Mouse (Mus musculus) liver, adult (tissue): ENCODE results near the gene Tspan18.

Experiments used
- GATA4 ChIP-seq: IDR thresholded peaks from 2 replicates; pipeline ENCODE4 v1.6.1; 2014; ENCODE audit warnings: mild to moderate bottlenecking, low read length; ENCODE audit not compliant: insufficient replicate concordance

Gene Tspan18

GRCm38 (mm10) chr2:93319598-93319997, 14.7 kb downstream of the Tspan18 start:
- TF ChIP-seq GATA4, result no peak

DNA sequence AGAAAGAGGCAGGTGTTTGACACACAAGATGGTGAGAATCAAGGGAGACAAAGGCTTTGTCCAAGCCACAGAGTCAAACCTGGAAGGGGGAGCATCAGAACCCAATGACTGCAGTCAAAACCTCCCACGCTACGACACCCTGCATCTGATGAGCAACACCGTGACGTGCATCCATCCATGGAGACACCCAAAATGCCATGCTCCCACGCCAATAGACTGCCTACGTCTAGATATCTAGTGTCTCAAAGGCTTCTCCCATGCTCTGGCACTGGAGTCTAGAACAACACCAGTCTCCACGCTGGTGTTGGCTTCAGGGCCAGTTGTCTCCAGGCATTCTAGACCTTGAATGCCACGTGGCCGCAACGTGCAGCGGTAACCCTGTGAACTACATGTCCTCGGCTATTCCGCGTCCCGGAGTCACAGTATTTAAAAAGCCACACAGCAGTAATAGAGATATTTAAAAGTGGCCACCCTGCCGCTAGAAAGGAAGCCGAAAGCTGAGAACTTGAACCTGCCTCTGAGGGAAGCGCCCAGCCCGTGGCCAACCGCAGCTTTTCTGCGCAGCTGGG, 15.4 kb downstream of the Tspan18 start:
- no peak for TF ChIP-seq GATA4

- no peak for TF ChIP-seq GATA4
Observed at GRCm38 (mm10) chr2:93313768-93314632, 20.3 kb downstream of the Tspan18 start.

DNA sequence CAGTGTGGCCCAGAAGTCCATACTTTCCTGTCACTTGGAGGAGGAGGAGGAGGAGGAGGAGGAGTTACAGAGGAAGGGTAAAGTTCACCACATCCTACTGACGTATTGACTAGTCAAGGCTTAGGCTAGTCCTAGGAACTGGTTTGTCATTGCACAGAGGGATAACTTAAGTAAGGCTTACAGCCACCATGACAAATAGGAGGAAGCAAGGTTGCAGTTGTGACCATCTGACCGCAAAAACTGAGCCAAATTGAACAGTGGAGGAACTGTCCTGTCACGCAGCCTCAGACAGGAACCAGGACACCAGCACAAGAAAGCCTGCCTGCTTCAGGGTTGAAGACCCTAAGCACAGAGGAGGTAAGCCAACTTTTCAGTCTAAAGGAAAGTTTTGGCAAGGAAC, 21.8 kb downstream of the Tspan18 start:
- no peak for TF ChIP-seq GATA4

GRCm38 (mm10) chr2:93309724-93310413, 24.4 kb downstream of the Tspan18 start:
- no peak for TF ChIP-seq GATA4

DNA sequence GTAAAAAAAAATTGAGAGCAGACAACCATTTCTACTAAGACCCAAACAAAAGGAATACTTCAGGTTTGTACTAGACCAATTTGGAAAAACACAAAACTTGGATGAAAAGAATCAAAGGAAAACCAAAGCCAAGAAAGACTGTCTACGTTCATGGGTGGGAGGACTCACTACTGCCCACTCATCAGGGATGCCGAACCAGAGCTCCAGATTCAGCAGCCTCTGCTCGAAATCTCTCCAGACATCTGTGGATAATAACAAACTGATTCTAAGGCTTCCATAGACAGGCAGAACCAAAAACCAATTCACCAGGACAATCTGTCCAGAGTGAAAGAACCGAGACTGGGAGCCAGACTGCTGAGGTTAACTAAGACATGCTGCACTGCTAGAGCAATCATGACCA, 27.4 kb downstream of the Tspan18 start:
- no peak for TF ChIP-seq GATA4

DNA sequence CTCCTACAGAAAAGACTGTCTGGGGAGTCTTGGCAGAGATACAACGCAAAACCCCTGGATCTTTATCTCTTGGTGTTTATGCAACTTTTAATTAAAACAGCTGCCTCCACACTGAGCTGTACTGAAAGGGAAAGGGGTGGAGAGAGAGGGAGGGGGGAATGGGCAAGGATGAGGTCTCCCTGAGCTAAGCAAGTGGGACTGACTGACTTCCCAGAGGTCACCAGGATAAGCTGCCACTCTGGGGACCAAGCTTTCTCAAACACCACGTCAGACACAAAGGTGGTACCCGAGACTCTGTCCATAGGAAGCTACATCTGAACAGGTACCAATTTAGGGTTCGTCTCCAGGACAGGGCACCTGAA, 30.1 kb downstream of the Tspan18 start:
- no peak for TF ChIP-seq GATA4

GRCm38 (mm10) chr2:93303585-93304272, 30.6 kb downstream of the Tspan18 start:
- no peak for TF ChIP-seq GATA4

DNA sequence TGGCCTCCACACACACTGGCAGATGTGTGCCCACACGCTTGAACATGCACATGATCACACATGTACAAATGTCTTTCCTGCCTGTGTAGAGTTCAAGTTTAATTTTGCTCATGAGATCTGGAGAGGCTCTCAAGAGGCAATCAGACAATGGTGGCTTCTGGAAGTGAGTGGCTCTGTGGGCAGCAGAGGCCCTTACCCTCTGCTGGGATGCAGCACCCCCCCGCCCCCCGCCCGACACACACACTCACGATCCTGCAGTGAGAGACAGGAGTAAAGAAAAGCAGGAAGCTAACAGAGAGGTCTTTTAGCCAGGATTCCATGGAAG, 31.1 kb downstream of the Tspan18 start:
- no peak for TF ChIP-seq GATA4

DNA sequence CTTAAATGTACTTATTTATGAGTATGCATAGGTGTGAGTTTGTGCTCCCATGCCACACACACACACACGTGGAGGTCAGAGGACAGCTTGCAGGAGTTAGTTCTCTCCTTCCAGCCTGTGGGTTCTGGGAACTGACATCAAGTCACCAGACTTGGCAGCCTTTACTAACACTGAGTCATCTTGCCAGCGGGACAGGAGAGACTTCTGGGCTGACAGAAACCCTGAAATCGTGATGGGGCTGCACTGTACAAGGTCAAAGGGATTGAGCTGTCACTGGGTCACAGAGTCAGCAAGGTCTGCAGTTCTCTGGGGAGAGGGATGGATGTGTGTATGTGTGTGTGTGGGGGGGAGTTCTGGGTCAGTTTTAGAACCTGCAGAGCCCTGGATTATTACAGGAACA, 36.6 kb downstream of the Tspan18 start:
- no peak for TF ChIP-seq GATA4

GRCm38 (mm10) chr2:93291186-93291926, 42.9 kb downstream of the Tspan18 start:
- TF ChIP-seq GATA4, result no peak

- no peak for TF ChIP-seq GATA4
Observed at GRCm38 (mm10) chr2:93290345-93291118, 43.8 kb downstream of the Tspan18 start.

- TF ChIP-seq GATA4, result no peak
Observed at GRCm38 (mm10) chr2:93289161-93289560, 45.1 kb downstream of the Tspan18 start.

- TF ChIP-seq GATA4, result no peak
Observed at GRCm38 (mm10) chr2:93287348-93287747, 47.0 kb downstream of the Tspan18 start.
